Mouse (Mus musculus) C2C12 (cell line): ENCODE measurements around the gene Vps13c. TPM values are rescaled to one million over a fixed set of nuclear protein-coding genes. Genes with fewer than 3 reads are reported as not detected.
A peak's percentile ranks its signal among the peaks of the same experiment; 100 is the strongest.

ENCODE experiments used
- H3K27me3 ChIP-seq: one replicate; pipeline ENCODE4 v1.6.1; 2011; ENCODE audit not compliant: control insufficient read depth, insufficient read depth, insufficient read length
- H3K36me3 ChIP-seq: one replicate; pipeline ENCODE4 v1.6.1; 2011; ENCODE audit not compliant: control insufficient read depth, insufficient read depth
- H3K4me3 ChIP-seq: one replicate; pipeline ENCODE4 v1.5.1; 2011; ENCODE audit warnings: mild to moderate bottlenecking, control low read depth; ENCODE audit not compliant: poor library complexity, insufficient read depth, severe bottlenecking
- H3K79me2 ChIP-seq: one replicate; pipeline ENCODE4 v1.6.1; 2011; ENCODE audit not compliant: control insufficient read depth, insufficient read depth
- H3K79me3 ChIP-seq: one replicate; pipeline ENCODE4 v1.6.1; 2011; ENCODE audit warnings: low read depth, control low read depth
- H3ac ChIP-seq: one replicate; pipeline ENCODE3; 2011; ENCODE audit warnings: low read depth; ENCODE audit not compliant: control insufficient read depth, insufficient read length
- CEBPB ChIP-seq: IDR thresholded peaks from one replicate; pipeline ENCODE4 v1.6.1; 2011; ENCODE audit warnings: low read depth, mild to moderate bottlenecking, control low read depth, moderate library complexity
- CTCF ChIP-seq: IDR thresholded peaks from one replicate; pipeline ENCODE4 v1.5.1; 2011; ENCODE audit not compliant: control insufficient read depth, insufficient read depth, insufficient read length
- FOSL1 ChIP-seq: IDR thresholded peaks from one replicate; pipeline ENCODE4 v1.8.0; 2011; ENCODE audit warnings: mild to moderate bottlenecking, low read length; ENCODE audit not compliant: poor library complexity, insufficient read depth, severe bottlenecking
- MAX ChIP-seq: IDR thresholded peaks from one replicate; pipeline ENCODE4 v1.6.1; 2011; ENCODE audit warnings: mild to moderate bottlenecking, control low read depth
- MYOD1 ChIP-seq: IDR thresholded peaks from one replicate; pipeline ENCODE4 v1.6.1; 2011; ENCODE audit warnings: low read depth; ENCODE audit not compliant: control insufficient read depth, insufficient read length
- MYOG ChIP-seq: IDR thresholded peaks from one replicate; pipeline ENCODE4 v1.6.1; 2011; ENCODE audit not compliant: control insufficient read depth, insufficient read length; ENCODE audit errors: extremely low read depth
- USF1 ChIP-seq: IDR thresholded peaks from one replicate; pipeline ENCODE4 v1.6.1; 2011; ENCODE audit warnings: low read depth, mild to moderate bottlenecking, control low read depth, moderate library complexity
- polyA plus RNA-seq: library from polyadenylated mRNA; unstranded; fragments of >200 nt; fragmentation: generic; extraction: Trizol; gene quantifications from one replicate; pipeline ENCODE4 v1.2.1, GENCODE M21; 2012; ENCODE audit warnings: missing spikeins

Gene Vps13c
- polyA plus RNA-seq, 1 experiment = 5.2 TPM

DNA sequence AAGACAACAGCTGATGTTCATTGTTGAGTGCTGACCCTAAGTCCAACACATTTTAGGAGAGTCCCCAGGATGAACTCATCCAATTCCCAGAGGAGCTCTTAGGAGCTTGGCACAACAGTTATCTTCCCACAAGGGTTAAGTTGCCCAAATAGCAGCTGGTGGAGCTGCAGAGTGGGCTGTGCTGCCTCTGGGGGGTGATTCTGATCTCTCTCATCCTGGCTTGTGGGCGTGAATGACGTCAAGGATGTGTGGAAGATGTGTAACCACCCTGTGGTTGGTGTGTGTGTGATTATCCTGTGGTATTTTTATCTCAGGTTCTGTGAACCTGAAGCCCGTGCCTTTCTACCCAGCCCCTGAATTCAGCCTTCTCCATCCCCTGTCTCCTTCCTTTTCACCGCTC, 188.4 kb downstream of the Vps13c start:
- Histone ChIP-seq H3K79me2 (no peaks in the 10 kb centered on the region), H3K27me3 (no peaks in the 10 kb centered on the region), H3K4me3 (no peak overlapping the region), H3ac (no peak overlapping the region), H3K79me3 (no peaks in the 10 kb centered on the region), H3K36me3 (no peaks in the 10 kb centered on the region)
- TF ChIP-seq USF1 (no peak), MYOD1 (peak; percentile 71)

DNA sequence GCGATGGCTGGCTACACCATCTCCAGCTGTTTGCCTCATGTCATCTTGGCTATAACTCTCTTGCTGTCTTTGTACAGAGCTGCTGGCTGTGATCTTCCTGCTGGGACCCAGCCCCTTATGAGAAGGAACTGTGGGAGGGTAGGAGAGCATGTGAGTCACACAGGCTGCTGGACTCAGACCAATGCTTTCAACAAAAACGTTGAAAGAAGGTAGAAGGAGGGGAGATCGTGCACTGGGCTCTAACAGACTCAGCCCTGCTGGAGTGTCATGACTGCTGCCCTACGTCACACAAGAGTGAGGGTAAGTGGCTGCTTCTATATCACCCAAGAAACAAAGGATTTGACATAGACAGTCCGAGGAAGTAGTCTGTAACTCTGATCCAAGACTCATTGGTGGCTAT, 193.6 kb downstream of the Vps13c start:
- Histone ChIP-seq H3K36me3 (no peaks in the 10 kb centered on the region), H3K79me2 (no peaks in the 10 kb centered on the region), H3K79me3 (no peaks in the 10 kb centered on the region), H3K27me3 (no peaks in the 10 kb centered on the region), H3ac (no peak overlapping the region), H3K4me3 (no peak overlapping the region)
- TF ChIP-seq MYOG = no peak
- no peak for TF ChIP-seq CEBPB
- TF ChIP-seq MAX = no peak
- TF ChIP-seq USF1 = no peak
- TF ChIP-seq MYOD1 = no peak
- TF ChIP-seq FOSL1 = no peak
- no peak for TF ChIP-seq CTCF

Other genes with a start within 250 kb of the Vps13c start
- not detected for gene C2cd4b, start 81.0 kb upstream of the Vps13c start, polyA plus RNA-seq
- gene C2cd4a, start 8.1 kb upstream of the Vps13c start, polyA plus RNA-seq = 0.02 TPM